Mouse (Mus musculus): ENCODE measurements around the gene Naip2. TPM values are rescaled to one million over a fixed set of nuclear protein-coding genes. Genes with fewer than 3 reads are reported as not detected.
"Not testable (repeated sequence)": the region's sequence is repeated elsewhere in the genome, so short reads cannot be mapped to it uniquely, and the experiment has no call there.

Gene Naip2
- under 1 TPM; 0.26 TPM for total RNA-seq (2021)

DNA sequence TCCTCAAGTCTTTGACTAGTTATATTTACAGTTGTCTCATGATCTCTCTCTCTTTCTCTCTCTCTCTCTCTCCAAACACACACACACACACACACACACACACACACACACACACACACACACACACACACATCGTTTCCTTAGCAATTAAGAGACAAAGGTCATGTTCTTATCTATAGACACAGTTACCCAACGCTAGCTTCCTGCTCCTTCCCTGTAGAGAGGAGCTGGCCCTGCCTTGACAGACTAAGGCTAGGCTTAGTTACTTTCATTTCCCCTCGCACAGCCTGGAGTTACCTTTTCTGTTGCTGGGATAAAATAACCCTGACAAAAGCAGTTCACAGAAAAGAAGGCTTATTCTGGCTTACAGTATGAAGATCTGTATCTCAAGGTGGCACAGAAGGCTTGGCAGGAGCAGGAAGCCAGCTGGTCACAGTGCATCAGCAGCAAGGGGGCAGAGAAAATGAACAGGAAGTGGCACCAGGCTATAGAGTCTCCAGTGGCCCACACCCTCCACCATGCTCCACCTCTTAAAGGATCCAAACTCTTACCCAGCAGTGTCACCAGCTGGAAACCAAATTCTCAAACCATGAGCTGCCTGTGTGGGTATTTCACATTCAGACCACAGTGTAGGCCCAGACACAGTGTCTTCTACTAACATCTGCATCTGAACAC lies at the start of gene Naip2:
Naip2 (minus strand) TSS at position 434 of the 675 bp plus-strand sequence.
- DNase-seq; intact Hi-C loops (cut with DNase I): not testable (repeated sequence)

DNA sequence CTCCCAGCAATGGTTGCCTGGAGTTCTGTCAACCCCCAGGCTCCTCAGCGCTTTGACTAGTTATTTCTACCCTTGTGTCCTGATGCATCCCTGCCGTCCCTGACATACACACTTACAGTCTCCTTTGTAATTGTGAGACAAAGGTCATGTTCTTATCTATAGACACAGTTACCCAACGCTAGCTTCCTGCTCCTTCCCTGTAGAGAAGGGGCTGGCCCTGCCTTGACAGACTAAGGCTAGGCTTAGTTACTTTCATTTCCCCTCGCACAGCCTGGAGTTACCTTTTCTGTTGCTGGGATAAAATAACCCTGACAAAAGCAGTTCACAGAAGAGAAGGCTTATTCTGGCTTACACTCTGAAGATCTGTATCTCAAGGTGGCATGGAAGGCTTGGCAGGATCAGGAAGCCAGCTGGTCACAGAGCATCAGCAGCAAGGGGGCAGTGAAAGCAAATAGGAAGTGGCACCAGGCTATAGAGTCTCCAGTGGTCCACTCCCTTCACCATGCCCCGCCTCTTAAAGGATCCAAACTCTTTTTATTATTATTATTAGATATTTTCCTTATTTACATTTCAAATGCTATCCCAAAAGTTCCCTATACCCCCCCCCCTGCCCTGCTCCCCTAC lies 45.1 kb upstream of the Naip2 start:
- intact Hi-C loops (cut with DNase I); DNase-seq: not testable (repeated sequence)

DNA sequence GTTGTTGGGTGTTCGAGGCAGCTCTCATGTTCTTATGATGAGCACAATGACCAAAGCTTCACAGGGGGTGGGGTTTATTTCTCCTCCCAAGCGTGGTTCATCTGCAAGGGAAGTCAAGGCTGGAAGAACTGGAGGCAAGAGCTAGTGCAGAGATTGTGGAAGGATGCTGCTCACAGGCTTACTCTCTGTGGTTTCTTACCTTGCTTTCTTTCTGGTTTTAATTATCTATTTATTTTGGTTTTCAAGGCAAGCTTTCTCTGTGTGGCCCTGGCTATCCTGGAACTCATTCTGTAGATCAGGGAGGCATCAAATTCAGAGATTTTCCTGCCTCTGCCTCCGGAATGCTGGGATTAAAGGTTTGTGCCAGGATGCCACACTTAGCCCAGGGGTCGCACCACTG lies 44.3 kb upstream of the Naip2 start, which contains the start of gene Naip5:
Naip5 (minus strand) TSS at position 101 of the 400 bp plus-strand sequence.
- intact Hi-C loops (cut with DNase I); DNase-seq: not testable (repeated sequence)

DNA sequence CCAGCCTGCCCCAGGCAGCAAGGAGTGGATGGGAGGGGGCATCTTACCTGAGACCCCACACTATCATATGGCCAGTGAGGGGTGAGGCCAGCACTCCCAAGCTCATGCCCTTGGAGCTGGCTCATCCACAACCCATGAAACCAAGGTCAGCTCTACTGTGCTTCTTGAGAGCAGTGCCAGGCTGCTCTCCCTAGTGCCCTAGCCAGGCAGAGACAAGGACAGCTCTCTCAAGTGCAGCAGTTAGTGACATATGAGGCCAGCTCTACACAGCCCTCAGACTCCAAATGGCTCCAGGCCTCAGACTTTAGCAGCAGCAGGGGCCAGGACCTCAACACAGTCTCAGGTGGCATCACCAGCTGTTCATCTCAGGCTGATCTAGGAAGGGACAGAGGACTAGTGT lies 41.8 kb upstream of the Naip2 start:
- DNase-seq: no peak
- intact Hi-C loops (cut with DNase I): no loop called here

DNA sequence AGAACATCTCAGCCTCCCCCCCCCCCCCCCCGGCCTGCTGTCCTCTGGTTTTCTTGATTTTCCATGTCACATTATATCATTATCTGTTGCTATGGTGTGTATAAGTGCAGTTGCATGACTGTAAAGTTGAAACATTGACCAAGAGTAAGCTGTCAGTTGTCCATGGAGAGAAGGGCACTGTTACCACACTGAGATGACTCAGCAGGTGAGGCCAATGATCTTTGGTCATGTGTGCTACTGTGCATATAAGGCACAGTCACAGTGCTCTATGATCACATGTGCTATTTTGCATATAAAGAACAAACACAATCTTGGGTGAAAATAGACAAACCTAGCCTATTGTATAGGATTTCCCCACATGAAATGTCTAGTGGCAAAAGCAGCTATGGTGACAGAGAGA lies 11.8 kb upstream of the Naip2 start:
- DNase-seq; intact Hi-C loops (cut with DNase I): not testable (repeated sequence)

DNA sequence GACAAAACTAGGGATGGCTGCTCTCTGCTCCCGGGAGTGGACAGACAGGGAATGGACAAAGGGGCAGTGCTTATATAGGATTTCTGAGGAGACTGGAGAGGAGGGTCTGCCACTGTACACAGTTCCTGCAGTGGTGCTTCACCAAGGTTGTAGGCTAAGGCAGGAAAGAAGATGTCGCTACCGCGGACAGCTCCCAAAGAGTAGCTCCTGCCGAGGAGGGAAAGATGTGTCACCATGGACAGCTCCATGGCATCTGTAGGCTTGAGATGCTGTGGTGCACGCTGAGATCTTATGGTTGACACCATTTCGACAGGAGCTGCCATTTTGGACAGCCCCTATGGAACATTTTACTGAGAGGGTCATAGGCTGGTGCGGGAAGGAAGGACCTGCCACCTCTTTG lies 8.6 kb upstream of the Naip2 start:
- peak; percentile 2 for DNase-seq
- intact Hi-C loops (cut with DNase I): no loop called here

DNA sequence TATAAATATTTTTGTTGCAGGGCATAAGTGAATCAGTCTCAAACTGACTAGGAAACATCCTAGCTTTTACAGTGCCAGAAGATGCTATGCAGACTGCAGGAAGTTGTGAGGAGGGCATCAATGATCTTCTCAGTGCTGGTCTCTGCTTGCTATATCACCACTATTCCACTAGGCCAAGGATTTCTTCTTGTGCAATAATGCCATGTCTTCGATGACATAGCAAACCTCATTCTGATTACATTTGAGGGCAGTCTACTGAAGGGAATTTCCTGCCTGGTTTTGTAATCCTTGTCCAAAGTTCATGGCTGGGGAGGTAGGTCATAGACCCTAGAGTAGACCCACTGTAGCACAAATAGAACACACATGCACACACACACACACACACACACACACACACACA lies 1.4 kb upstream of the Naip2 start:
- intact Hi-C loops (cut with DNase I): no loop called here
- no peak for DNase-seq

DNA sequence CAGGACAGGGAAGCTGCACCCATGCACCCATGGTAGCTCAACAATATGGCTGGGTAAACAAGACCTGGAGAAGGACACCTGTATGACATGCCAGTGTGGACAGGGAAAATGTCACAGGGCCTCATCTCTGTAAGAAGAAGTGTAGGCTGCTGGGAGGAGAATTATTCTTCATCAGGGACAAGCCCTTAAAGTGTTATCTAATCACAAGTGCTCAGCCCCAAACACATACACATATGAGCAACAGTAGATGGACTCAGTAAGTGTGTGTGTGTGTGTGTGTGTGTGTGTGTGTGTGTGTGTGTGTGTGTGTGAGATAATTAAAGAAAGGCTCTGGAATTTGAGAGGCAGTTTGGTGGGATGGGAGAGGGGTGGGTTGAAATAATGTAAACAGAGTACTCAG lies 1.1 kb downstream of the Naip2 start:
- DNase-seq: no peak
- intact Hi-C loops (cut with DNase I): no loop called here

DNA sequence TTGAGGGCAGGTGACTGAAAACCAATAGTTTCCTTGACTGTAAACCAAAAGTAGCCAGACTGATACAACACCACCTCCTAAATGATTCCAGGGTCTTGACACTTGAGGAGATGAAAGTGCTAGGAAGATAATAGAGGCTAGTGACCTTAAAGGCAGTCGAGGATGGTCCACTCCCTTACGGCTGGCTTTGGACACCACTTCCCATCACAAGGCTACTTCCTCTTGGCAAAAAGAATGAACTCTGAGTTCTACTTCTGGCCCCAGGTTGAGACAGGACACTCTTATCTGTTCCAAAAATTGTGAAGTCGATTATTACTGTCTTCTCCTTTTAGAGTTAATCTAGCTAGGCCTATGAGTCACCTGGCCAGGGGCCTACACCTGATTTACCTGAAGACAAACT lies 6.5 kb downstream of the Naip2 start:
- intact Hi-C loops (cut with DNase I): no loop called here
- no peak for DNase-seq

DNA sequence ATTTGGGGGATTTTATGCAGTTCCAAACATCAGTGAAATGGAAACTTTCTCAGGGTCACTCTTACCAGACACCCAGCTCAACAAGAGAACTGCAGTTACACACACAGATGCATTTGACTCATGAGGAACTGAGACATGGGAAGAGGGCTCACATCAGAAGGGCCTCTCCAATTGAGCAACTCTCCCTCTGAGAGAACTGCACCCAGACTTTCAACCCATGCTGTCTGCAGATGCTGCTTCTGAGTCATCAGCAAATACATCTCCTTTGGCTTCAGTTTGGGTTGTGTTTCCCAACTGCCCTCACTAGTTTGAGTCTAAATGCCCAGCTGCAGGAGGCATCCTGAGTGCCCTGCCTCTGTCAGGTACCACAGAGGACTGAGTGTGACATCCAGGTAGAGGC lies 18.8 kb downstream of the Naip2 start:
- intact Hi-C loops (cut with DNase I); DNase-seq: not testable (repeated sequence)

DNA sequence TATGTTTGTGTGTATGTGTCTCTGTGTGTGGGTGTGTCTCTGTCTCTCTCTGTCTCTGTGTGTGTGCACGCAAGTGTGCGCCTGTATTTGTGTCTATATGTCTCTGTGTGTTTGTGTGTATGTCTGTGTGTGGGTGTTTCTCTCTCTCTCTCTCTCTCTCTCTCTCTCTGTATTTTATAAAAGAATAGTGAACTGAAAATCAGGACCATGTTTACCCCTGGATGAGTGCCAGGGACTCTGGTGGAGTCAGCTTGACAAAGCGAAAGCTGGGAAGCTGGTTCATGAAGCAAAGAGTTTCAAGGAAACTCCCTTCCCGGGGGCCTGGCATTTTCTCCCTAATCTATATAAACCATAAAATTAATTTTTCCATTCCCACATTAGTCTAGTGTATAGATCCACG lies 27.5 kb downstream of the Naip2 start:
- peak; percentile 3 for DNase-seq
- intact Hi-C loops (cut with DNase I): not testable (repeated sequence)

DNA sequence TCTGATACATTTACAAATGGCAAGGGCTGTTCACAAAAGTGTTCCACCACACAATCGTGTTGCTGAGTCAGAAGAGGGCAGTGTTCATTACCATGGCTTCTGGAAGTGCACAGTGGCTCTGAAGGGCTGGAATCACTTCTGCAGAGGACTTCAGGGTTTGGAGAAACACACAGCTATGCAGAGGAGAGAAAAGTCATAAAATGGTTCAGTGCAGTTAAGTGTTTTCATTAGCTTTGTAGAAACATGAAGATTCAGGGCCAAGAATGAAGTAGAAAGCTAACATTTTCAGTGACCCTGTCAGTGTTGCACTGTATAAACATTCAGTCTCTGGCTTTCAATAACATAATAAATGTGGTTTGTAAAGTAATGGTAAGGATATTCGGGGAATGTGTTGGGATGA lies 35.5 kb downstream of the Naip2 start:
- intact Hi-C loops (cut with DNase I); DNase-seq: not testable (repeated sequence)

DNA sequence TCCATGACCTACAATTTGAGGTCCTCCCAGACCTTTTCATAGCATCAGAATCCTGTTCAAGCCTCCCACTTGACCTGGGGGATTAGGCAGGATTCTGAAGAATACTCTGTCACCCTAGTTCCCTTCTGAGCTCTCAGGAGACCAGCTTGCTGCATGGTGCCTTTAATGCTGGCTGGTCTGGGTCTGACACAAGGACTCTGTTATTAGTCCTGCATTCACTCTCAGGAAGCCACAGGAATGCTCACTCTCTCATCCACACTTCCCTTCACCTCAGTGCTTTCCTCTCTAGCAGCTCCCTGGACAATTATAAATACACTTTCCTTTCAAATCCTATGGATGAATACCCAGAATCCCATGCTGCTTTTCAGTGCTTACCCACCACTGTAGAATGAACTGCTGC lies 39.4 kb downstream of the Naip2 start:
- intact Hi-C loops (cut with DNase I); DNase-seq: not testable (repeated sequence)

DNA sequence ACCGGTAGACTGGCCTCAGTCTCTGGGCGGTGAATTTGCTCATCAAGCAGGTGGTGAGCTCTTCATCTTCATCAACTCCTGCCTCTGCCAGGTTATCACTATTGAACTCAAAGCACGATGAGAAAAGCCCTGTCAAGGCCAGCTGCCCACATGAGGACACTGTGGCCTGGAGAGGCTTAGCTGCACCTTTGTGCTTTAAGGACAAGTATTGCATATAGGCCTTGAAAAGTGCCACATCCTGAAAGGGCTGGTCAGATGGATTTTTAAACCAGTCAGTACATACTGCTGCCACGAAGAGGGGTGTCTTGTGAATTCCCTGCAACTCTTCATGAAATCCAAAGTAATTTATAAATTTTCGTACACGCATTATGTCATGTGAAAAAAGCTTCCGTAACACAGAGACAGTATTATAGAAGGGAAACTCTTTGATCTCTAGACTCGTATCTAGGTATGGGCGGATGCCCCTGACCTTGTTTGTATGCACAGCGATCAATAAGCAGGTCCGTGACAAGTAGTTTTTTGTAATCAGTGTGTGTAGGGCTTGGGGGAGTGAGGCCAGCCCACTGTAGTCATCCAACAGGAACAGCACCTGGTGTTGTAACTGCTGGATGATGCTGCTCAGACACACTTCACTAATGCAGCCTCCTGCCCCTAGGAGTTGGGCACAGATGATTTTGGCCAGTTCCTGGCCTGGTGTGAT lies 40.6 kb downstream of the Naip2 start:
- intact Hi-C loops (cut with DNase I); DNase-seq: not testable (repeated sequence)

DNA sequence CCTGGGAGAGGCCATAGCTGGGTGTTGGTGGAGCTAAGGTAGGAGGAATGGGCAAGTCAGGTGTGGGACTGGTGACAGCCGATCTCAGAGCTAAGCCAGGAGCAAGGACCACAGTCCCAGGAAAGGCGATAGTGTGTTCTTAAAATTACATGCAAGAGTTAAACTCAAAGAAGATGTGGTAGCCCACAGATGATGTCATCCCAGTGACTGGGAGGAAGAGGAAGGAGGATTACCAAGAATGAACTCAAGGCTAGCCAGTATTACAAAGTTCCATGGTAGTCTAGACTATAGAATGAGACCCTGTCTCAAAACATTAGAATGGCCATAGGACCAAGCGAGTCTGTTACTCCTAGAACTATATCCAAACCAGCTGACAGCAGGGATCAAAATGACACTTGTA lies 45.3 kb downstream of the Naip2 start:
- intact Hi-C loops (cut with DNase I): no loop called here
- DNase-seq: no peak

DNA sequence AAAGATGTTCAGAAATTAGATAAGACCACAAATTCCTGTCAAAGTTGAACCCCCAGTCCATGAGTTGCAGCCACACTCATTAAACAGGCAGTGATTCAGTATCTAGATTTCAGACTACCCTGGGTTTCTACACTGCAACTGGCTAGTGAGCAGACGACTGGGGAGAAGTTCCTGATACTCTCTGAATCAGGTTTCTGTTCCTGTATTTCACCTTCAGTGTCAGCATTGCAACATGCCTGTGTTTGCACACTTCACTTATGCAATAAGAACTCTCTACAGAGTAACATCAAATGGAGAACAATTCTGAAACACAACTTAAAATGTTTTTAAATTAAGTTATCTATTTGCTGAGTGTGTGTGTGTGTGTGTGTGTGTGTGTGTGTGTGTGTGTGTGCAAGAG lies 49.2 kb downstream of the Naip2 start:
- intact Hi-C loops (cut with DNase I): no loop called here
- no peak for DNase-seq

DNA sequence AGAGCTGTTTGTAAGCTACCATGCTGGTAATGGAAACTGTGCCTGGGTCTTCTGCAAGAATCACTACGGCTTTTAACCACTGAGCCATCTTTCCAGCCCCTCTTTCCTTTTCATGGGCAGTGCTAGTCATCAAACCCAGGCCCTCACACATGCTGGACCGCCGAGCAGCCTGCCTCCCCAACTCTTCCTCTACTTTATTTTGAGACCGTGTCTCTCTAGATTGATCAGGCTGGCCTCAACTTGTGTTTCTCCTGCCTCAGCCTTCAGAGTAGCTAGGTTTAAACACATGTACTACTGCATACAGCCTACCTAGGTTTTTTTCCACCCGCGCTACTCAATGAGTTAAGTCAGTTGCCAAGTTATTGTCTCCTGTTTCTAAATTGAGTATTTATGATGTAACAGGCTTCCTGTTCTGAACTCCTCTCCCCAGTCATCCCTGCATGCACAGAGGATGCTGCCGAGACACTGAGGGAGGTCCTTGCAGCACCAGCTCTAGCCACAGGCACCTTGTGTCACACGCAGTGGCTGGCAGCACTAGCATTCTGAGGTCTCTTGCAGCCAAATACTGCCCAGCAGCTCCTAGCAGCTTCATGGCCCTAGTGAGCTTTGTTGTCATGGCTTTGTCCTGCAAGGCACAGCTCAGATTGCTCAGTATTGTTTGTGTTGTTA lies 60.1 kb downstream of the Naip2 start:
- intact Hi-C loops (cut with DNase I): no loop called here
- DNase-seq: no peak

DNA sequence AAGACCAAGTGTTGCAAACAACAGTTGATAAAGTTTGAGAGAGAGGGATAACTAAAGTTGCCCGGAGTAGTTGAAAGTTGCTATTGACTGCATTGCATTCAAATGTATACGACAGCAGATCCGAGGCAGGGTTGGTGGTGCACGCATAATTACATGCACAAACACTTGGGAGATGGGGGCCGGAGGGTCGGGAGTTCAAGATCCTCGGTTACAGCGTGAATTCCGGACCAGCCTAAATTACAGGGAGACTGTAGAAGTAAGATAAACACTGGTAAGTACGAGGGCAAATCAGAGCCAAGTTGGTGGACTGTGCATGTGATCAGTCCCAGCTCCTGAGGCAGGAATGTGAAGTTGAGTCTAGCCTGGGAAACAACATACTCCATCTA lies 76.6 kb downstream of the Naip2 start:
- intact Hi-C loops (cut with DNase I): no loop called here
- no peak for DNase-seq

DNA sequence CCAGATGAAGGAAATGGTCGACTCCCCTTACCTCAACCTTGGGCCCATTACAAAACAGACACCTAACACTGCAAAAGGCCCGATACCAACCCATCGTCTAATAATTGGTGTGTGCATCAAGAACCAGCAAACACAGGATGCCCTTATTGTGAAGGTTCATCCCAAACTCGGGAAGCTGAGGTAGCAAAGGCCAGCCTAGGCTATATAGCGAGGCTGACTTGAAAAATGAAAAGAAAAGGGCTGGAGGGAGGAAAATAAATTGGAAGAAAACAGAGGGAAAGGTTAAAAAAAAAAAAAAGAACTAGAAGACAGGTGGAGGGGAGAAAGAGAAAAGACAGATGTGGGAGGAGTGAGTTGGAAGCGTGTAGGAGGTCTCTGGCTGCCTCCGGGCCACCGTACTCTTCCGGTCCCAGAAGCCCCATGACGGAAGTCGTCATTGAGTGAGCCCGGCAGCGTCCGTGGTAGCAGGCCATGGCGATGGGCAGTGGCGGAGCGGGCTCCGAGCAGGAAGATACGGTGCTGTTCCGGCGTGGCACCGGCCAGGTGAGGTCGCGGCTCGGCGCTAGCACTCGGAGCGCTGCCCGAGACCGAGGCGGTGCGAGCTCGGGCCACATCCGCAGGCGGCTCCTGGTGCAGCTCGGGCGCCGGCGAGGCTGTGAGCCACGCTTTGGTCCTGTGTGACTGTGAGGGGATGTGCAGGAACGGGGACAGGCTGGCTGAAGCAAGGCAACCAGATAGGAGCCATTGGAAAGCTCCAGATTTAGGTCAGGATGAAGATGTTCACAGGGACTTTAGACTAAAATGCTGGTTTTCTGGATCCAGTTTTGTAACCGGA lies 77.3 kb downstream of the Naip2 start, which contains the start of gene Smn1:
Smn1 (plus strand) TSS at position 430 of the 835 bp plus-strand sequence.
- DNase-seq: peak; percentile 92
- intact Hi-C loops (cut with DNase I): no loop called here

DNA sequence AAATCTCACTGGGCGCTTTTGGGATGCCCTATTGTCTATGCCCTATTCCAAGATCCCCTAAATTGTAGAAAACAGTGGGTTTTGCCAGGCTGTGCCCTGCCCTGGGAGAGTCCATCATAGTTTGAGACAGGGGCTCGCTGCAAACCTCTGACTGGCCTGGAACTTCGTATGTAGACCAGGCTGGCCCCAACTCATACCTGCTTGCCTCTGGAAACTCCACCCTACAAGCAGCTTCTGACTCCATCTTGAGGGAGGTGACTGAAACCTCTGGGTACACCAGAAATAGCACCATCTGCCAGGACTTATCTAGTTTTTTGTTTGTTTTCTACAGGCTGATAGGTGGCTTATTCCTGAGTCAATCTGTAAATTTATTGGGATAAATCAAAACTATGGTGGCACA lies 77.9 kb downstream of the Naip2 start:
- no peak for DNase-seq
- intact Hi-C loops (cut with DNase I): no loop called here

Data from left cerebral cortex, postnatal 4 days (tissue).